ENCODE assay signal across 32 mouse cellular contexts in the genomic region with DNA sequence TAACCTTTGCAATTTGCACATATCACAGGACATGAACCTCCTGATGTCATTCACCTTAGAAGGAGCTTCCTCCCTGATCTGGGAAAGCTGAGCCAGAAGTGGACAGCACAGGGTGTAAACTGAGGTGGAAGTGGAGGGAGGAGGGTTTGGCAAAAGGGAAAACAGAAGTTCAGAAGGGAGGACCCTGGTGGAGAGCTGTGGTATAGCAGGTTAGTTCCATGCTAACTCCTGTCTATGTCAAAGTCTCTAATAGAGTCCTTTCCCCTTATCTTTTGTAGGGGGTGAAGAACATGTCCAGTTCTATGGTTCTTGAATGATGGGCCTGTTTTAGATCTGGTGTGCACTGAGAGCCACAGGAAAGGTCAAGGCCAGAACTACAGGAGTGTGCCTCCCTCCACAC. TPM values are rescaled to one million over a fixed set of nuclear protein-coding genes. Genes with fewer than 3 reads are reported as not detected.
"Had no signal": no experiment of that assay in that cellular context is flagged by ENCODE, and none has a peak within 500 bp of the region (broad histone marks: within the 10 kb centered on the region; RNA-seq: fewer than 3 reads in every experiment).

No protein-coding gene starts in this region.

RNA-seq across cellular contexts. Expression of gene Gm8765, which starts 52.2 kb away (rescaled TPM):
- total RNA-seq: gastrocnemius, adult 18-20 months; gastrocnemius, adult 8-10 months; gastrocnemius, postnatal 14 days; gastrocnemius, postnatal 36 days; heart, adult 8-10 months; heart, postnatal 10 days; heart, postnatal 25 days; heart, postnatal 4 days; layer of hippocampus, adult 8-10 months; layer of hippocampus, postnatal 14 days; layer of hippocampus, postnatal 36 days; left cerebral cortex, adult 18-20 months; left cerebral cortex, postnatal 14 days; left cerebral cortex, postnatal 36 days had no signal
- polyA plus RNA-seq: gonadal fat pad, adult 2 months; heart, embryonic 10.5 days; heart, embryonic 12.5 days; heart, embryonic 14.5 days; heart, embryonic 16.5 days; hindbrain, embryonic 10.5 days; hindbrain, embryonic 12.5 days; hindbrain, embryonic 14.5 days; hindbrain, embryonic 16.5 days; intestine, embryonic 14.5 days; intestine, embryonic 16.5 days; kidney, embryonic 15.5 days; limb, embryonic 10.5 days; limb, embryonic 12.5 days; limb, embryonic 14.5 days; liver, embryonic 11.5 days; liver, embryonic 13.5 days; liver, embryonic 15.5 days had no signal
